Mouse (Mus musculus) ES-Bruce4 (cell line): ENCODE data around the gene Igsf11. TPM values are rescaled to one million over a fixed set of nuclear protein-coding genes. Genes with fewer than 3 reads are reported as not detected.

ENCODE experiments used
- H3K27ac ChIP-seq: 2 replicates; pipeline ENCODE4 v1.5.1; 2012; ENCODE audit warnings: low read length, inconsistent platforms; ENCODE audit not compliant: insufficient read depth
- H3K27me3 ChIP-seq: 2 replicates; pipeline ENCODE4 v1.6.1; 2012; ENCODE audit warnings: mild to moderate bottlenecking, low read length, inconsistent platforms; ENCODE audit not compliant: control insufficient read depth, poor library complexity, insufficient read depth, severe bottlenecking
- H3K36me3 ChIP-seq: 2 replicates; pipeline ENCODE4 v1.6.1; 2012; ENCODE audit warnings: inconsistent platforms, mild to moderate bottlenecking, low read length, moderate library complexity; ENCODE audit not compliant: control insufficient read depth, poor library complexity, insufficient read depth, severe bottlenecking
- H3K4me1 ChIP-seq: one replicate; pipeline ENCODE4 v1.8.1; 2011; ENCODE audit warnings: low read length; ENCODE audit not compliant: control insufficient read depth, insufficient read depth
- H3K4me3 ChIP-seq: 2 replicates; pipeline ENCODE4 v1.5.1; 2011; ENCODE audit warnings: low read depth, mild to moderate bottlenecking, low read length
- H3K9ac ChIP-seq: 2 replicates; pipeline ENCODE4 v1.6.1; 2012; ENCODE audit warnings: low read depth, mild to moderate bottlenecking, inconsistent platforms; ENCODE audit not compliant: poor library complexity, severe bottlenecking
- H3K9me3 ChIP-seq: replicated peaks from 2 replicates; pipeline ENCODE4 v1.6.1; 2012; ENCODE audit warnings: mild to moderate bottlenecking, low read length, inconsistent platforms; ENCODE audit not compliant: control insufficient read depth, poor library complexity, insufficient read depth, severe bottlenecking
- CTCF ChIP-seq: IDR thresholded peaks from one replicate; pipeline ENCODE4 v1.8.1; 2011; ENCODE audit warnings: low read depth, low read length
- EP300 ChIP-seq: IDR thresholded peaks from 2 replicates; pipeline ENCODE4 v1.6.1; 2011; ENCODE audit warnings: low read depth, low read length; ENCODE audit not compliant: insufficient read depth
- POLR2A ChIP-seq: IDR thresholded peaks from one replicate; pipeline ENCODE4 v1.8.1; 2011; ENCODE audit warnings: low read length; ENCODE audit not compliant: insufficient read depth
- polyA plus RNA-seq: library from polyadenylated mRNA; stranded (reverse); fragments of >200 nt; gene quantifications from 2 replicates; pipeline ENCODE4 v1.2.4, GENCODE M21; 2011; ENCODE audit warnings: low read depth; ENCODE audit not compliant: missing spikeins, insufficient read depth, insufficient read length

Igsf11 gene
- polyA plus RNA-seq, 1 experiment: 6.7 TPM

DNA sequence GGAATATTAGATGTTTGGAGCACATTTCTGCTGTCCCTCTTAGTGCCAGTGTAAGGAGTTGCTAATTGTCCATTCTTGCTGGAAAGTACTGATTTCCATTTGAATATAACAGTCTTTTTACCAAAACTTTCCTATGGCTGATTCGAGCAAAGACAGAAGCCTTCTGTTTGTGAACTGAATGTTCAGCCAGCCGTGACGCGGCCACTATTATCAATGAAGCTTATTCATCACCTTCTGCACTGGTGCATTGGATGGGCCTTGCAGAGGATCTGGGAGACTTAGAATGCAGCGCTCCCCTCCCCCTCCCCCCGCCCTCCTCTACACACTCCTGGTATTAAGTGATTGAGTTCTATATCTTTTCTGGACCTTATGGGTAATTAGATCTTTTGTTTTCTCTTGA is 48.8 kb downstream of the Igsf11 start:
- H3K36me3 ChIP-seq: no peaks in the 10 kb centered on the region
- no peaks in the 10 kb centered on the region for H3K9me3 ChIP-seq
- H3K9ac ChIP-seq: no peak overlapping the region
- no peaks in the 10 kb centered on the region for H3K4me1 ChIP-seq
- no peak overlapping the region for H3K27ac ChIP-seq
- TF ChIP-seq EP300: no peak
- H3K27me3 ChIP-seq: 0 out of 2 replicates have a peak, but pooled peaks cover 2% of the 10 kb centered on the region
- H3K4me3 ChIP-seq: no peak overlapping the region

DNA sequence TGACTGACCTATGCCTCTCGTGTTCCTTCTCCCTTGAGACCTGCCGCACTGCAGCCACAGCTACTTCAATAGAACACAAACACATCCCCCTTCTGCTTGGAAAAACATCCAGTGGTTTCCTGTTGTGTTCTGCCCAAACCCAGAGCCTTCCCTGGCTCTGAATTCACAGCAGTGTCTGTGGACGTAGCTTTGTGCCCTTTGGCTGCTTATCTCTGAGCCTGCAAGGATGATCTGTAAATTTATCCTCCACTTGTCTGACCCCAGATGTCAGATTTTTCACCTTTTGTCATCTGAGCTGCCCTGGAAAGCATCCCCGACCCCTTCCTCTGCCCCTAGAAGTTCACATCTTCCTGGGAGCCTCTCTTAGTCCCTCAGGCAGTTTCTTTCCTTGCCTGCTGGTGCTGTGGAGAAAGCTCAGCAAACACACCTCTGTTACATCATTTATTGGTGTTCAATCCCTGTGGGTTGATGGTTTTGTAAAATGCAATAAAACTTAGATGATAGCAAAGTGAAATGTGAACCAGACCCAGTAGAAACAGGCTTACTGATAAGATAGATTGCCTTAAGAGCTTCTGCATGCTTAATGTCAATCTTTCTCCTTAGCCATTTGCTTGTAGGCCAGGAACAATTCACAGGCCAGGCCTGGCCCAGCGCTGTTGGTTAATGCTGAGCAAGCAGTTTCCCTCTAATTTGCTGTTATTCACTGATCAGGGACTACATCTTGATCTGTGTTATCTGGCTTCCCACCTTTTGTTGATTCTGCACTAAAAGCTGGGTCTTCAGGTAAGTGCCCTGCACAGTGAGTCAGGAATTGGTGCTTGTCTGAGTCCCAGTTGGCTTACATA is 51.5 kb downstream of the Igsf11 start:
- H3K9ac ChIP-seq: no peak overlapping the region
- H3K36me3 ChIP-seq: no peaks in the 10 kb centered on the region
- no peak overlapping the region for H3K4me3 ChIP-seq
- TF ChIP-seq CTCF (no peak), EP300 (no peak), POLR2A (no peak)
- H3K27ac ChIP-seq: no peak overlapping the region
- H3K9me3 ChIP-seq: no peaks in the 10 kb centered on the region
- H3K27me3 ChIP-seq: no peaks in the 10 kb centered on the region
- H3K4me1 ChIP-seq: no peaks in the 10 kb centered on the region

DNA sequence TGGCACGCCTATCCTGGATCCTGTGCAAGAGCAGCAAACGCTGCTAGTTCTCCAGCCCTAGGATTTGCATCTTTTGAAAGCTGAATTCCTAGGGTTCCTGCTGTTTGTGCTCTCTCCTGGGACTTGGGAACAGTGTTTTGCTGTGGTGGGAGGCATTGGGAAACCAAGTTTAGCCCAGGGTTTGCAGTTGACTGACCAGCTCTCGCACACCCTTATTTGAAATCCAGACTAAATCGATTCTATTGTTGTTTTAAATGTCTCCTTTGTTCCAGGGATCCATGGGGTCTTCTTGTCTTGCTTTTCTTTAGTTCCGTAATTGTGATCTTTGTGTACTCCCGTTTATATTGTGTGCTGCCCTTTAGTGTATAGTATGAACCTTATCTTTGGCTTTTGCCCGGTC is 52.6 kb downstream of the Igsf11 start:
- TF ChIP-seq EP300: no peak
- no peak for TF ChIP-seq POLR2A
- TF ChIP-seq CTCF: no peak
- Histone ChIP-seq H3K27me3 (no peaks in the 10 kb centered on the region), H3K4me1 (no peaks in the 10 kb centered on the region), H3K4me3 (no peak overlapping the region), H3K9ac (no peak overlapping the region), H3K27ac (no peak overlapping the region), H3K9me3 (no peaks in the 10 kb centered on the region), H3K36me3 (no peaks in the 10 kb centered on the region)

DNA sequence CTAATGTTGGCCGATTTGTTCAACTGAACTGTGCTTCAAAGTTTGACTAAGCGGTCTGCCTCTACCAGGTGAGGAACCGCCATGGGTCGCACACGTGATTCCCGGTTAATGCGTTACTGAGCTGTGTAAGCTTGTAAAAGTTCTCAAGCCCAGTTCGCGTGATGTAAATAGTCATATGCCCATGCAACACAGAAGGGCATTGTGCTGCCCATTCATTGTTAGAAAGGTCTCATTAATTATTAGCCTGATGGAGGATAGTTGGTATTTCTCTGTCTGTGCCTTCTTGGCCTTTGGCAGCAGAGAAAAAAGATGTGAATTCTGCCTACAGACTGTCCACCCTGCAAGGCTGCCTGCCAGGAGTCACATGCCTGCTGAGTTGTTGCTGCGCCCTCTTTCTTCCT is 53.1 kb downstream of the Igsf11 start:
- Histone ChIP-seq H3K27me3 (no peaks in the 10 kb centered on the region), H3K4me3 (no peak overlapping the region), H3K27ac (no peak overlapping the region), H3K36me3 (no peaks in the 10 kb centered on the region), H3K4me1 (no peaks in the 10 kb centered on the region), H3K9ac (no peak overlapping the region), H3K9me3 (no peaks in the 10 kb centered on the region)
- TF ChIP-seq EP300 (no peak), POLR2A (no peak), CTCF (no peak)

DNA sequence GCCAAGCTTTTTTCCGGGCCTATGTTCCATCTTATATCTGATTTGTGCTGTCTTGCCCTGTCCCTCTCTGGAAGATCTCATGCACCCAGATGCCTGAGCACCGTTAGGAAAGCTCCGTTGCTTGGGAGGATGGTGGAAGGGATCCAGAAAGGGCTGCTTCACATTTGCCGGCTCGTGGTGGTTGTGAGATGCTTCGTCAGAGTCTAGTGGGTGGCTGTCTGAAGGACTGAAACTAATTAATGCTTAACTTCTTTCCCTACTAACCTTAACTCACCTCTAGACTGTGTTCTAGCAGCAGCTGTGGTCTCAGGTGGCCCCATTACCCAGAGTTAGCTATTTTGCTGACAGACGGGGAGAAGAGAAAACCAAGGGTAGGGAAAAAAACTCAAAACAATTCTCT is 54.0 kb downstream of the Igsf11 start:
- no peak for TF ChIP-seq CTCF
- no peak for TF ChIP-seq POLR2A
- no peak for TF ChIP-seq EP300
- H3K9ac ChIP-seq: no peak overlapping the region
- no peak overlapping the region for H3K4me3 ChIP-seq
- H3K4me1 ChIP-seq: no peaks in the 10 kb centered on the region
- H3K27ac ChIP-seq: no peak overlapping the region
- H3K9me3 ChIP-seq: no peaks in the 10 kb centered on the region
- H3K36me3 ChIP-seq: no peaks in the 10 kb centered on the region
- H3K27me3 ChIP-seq: no peaks in the 10 kb centered on the region

DNA sequence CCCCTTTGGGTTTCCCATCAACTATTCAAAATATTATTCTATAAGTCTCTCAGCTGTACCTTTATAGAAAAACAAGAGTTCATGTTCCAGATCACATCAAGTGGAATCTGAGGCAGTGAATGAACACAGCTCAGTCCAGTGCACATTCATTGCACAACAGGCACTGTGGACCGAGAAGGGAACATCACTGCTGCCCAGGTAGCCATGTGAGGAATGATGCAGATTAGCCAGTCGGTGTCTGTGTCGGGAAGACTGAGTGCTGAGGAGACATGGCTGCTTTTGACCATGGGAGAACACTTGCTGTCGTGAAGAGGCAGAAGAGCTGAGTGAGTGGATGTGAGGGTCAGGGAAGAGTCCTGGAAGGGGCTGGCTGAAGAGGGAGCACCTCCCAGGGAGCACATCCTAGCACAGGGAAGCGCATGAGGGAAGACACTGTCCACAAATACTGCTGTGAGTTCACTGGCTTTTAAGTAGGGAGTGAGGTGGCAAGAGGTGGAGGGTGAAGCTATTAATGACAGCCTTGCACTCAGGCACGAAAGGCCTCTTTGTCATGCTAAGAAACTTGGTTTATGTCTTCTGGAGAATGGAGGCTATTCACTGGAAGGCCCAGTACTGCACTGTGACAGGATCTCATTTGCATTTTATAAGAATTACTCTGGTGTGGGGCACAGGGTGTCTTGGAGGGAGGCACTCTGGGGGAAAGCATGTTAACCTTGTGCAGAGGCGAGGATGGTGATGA is 54.8 kb downstream of the Igsf11 start:
- H3K27me3 ChIP-seq: no peaks in the 10 kb centered on the region
- H3K9ac ChIP-seq: no peak overlapping the region
- H3K4me1 ChIP-seq: no peaks in the 10 kb centered on the region
- H3K9me3 ChIP-seq: no peaks in the 10 kb centered on the region
- H3K27ac ChIP-seq: no peak overlapping the region
- TF ChIP-seq POLR2A (no peak), CTCF (no peak), EP300 (no peak)
- no peaks in the 10 kb centered on the region for H3K36me3 ChIP-seq
- H3K4me3 ChIP-seq: no peak overlapping the region
